Mouse (Mus musculus): ENCODE measurements around the gene Nmrk1.

The Nmrk1 gene

GRCm38 (mm10) chr19:18617504-18617903 is 14.2 kb upstream of the Nmrk1 start:
- DNase-seq (ENCODE audit: low spot score) = no peak

GRCm38 (mm10) chr19:18619060-18619459 is 12.7 kb upstream of the Nmrk1 start:
- no peak for DNase-seq (ENCODE audit: low spot score)

DNA sequence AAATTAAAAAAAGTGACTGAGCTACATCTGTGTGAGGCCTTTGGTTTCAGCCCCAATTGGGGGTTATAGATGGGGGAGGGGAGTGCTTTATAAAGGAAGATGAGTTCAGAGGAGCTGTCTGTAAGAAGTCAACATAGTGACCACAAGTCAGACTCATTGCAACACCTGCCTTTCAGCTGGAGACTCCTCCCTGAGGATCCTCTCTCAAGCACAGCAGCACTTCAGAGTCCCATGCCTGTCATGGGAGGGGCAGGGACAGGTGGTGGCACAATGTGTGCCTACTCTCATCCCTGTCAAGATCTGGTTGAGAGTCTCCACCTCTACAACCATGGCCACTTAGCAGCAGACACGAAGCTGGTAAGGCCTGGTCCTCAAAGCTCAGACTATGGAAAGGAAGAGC is 12.1 kb upstream of the Nmrk1 start:
- DNase-seq (ENCODE audit: low spot score) = no peak

DNA sequence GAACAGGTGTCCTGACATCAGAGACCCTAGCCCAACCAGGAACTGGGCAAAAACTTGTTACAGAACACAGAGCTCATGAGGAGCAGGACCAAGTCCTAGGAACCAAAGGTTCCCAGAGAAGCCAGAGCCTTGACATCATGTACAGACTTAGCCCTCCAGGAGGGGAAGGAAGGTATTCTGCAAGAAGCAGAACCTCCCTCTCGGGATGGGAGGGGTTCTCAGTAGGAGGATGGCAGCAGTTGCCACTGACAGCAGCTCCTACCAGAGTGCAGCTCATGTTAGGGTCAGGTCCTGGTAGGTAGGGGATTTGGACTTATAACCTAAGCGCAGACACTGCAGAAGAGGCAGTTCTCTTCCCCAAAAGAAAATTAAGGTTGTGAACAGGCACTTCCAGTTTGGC is 7.9 kb upstream of the Nmrk1 start:
- DNase-seq (ENCODE audit: low spot score) = no peak

- DNase-seq (ENCODE audit: low spot score) = no peak
Measured at GRCm38 (mm10) chr19:18629589-18629988, 2.2 kb upstream of the Nmrk1 start.

GRCm38 (mm10) chr19:18630221-18631119 is 1.3 kb upstream of the Nmrk1 start:
- DNase-seq (ENCODE audit: low spot score) = no peak

DNA sequence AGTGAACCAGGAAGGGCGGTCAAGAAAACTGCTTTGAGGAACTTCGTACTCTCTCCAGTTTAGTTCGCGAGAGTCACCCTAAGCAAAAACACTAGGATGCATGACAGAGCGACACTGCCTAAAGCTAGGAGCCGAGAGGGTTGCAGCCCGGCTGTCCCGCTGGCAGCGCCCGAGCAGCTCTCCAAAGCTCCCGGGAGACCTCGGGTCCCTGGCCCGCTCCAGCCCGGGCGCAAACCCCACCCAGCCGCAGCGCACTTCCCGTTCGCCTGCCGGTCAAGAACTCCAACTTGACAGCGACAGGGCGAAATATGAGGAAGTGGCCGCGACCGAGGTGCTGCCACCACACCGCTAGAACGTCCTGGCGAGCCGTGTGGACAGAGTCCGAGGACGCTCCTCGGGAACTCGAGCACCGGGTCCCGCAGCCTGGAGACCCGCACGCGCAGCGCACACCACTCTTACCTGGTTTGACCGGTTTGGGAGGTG is 548 bp upstream of the Nmrk1 start:
- no peak for DNase-seq (ENCODE audit: low spot score)

GRCm38 (mm10) chr19:18632231-18633185 is 758 bp downstream of the Nmrk1 start:
- DNase-seq (ENCODE audit: low spot score) = no peak

- DNase-seq (ENCODE audit: low spot score) = no peak
Measured at GRCm38 (mm10) chr19:18637954-18638353, 6.2 kb downstream of the Nmrk1 start.

- DNase-seq (ENCODE audit: low spot score) = no peak
Measured at GRCm38 (mm10) chr19:18638949-18639348, 7.2 kb downstream of the Nmrk1 start.

- DNase-seq (ENCODE audit: low spot score) = no peak
Measured at GRCm38 (mm10) chr19:18639552-18639951, 7.8 kb downstream of the Nmrk1 start.

DNA sequence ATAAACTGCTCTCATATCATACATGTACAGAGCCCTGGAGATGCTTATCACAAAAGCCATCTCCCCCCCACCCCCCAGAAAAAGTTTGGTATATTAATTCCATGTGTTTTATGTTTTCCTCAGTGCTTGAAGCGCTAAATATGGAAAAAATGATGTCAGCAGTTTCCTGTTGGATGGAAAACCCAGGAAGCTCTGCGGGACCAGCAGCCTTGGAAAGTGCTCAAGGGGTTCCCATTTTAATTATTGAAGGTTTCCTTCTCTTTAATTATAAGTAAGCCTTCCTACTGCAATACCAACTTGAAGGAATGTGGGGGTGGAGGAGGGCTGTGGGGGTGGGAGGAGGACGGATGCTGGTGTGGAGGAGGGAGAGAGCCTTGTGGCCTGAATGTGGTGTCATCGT is 9.3 kb downstream of the Nmrk1 start:
- DNase-seq (ENCODE audit: low spot score) = no peak

GRCm38 (mm10) chr19:18643411-18643810 is 11.7 kb downstream of the Nmrk1 start:
- DNase-seq (ENCODE audit: low spot score) = no peak

GRCm38 (mm10) chr19:18644084-18644483 is 12.3 kb downstream of the Nmrk1 start:
- no peak for DNase-seq (ENCODE audit: low spot score)

- no peak for DNase-seq (ENCODE audit: low spot score)
Measured at GRCm38 (mm10) chr19:18646397-18646796, 14.6 kb downstream of the Nmrk1 start.

GRCm38 (mm10) chr19:18646853-18647420 is 15.2 kb downstream of the Nmrk1 start:
- no peak for DNase-seq (ENCODE audit: low spot score)

DNA sequence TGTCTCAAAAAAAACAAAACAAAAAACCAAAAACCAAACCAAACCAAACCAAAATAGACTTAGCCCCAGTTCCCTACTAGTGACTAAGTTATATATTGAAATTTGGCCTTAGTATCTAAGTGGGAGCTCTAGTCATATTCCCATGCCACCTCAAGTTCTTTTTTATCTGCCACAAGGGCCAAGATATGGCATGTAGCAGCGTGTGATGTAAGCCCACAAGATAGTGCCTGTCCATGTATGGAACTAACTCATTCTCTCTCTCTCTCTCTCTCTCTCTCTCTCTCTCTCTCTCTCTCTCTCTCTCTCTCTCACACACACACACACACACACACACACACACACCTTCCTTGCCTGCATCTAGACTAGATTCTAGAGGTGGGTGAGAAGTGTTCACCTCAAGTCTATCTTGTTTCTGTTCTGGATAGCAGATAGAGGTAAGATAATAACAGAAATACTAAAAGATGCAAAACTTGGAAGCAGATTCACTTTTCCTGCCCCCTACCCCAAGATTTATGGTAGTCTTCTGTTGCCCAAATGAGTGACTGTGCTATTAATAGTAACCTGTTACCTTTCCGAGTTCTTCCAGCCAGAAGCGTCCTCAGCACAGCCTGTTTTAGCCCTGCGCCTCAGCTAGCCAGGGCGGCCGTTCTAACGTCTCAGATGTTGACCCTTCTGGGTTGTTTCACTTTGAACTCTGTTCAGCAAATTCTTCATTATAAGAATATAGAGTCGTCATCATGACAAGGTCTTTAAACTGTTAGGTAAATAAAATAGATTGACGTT is 16.2 kb downstream of the Nmrk1 start:
- DNase-seq (ENCODE audit: low spot score) = no peak

GRCm38 (mm10) chr19:18648558-18648945 is 16.8 kb downstream of the Nmrk1 start:
- DNase-seq (ENCODE audit: low spot score) = no peak

DNA sequence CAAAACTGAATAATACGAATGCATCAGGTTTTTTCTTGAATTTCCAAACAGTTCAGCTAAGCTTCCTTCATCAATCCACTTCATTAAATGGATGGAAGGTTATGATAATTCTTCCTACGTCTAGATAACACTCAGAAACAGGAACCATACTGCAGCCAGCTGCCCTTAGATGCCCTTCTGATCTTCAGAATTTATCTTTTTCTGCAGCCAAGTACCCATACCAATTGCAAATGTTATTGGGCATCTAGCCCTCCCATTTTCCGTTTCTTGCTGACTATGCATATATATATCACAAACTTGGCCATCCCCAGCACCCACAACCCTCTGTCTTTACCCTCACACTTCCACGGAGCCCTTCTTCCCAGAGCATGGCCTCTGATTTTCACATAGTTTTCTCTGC is 18.2 kb downstream of the Nmrk1 start:
- no peak for DNase-seq (ENCODE audit: low spot score)

DNA sequence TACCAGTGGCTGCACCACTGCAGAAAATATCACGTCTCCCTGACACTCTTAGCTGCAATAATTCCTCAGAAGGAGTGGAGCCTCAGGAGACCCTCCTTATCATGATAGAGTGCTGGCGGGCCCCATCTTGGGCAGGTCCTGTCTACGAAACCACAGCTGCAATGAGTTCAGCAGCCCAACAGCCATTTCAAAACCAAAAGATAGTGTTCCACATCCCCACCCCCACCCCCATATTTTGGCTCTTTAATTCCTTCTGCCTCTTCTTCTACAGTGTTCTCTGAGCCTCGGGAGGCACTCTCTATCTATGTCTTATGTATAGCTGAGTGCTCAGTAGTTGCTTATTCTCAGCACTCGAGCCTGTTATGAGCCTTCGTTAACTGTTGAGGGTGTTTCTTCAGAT is 18.7 kb downstream of the Nmrk1 start:
- no peak for DNase-seq (ENCODE audit: low spot score)

DNA sequence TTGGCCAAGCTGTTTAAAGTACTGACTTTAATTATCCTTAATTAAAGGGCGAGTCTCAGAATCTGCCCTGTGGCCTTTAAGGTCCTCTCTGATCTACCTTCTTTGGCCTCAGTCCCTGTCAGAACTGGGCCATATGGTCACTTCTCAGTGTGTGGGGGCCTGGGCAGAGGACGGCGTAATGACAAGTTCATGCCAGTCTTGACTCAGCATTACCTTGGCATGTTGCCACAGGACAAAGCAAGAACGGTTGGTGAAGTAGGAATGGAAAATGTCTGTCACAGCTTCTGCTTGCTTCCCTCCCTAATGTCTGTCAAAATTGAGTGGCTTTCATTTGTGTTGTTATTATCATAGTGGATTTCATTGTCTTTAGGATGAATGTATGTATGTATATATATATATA is 20.8 kb downstream of the Nmrk1 start:
- no peak for DNase-seq (ENCODE audit: low spot score)

GRCm38 (mm10) chr19:18653058-18653457 is 21.3 kb downstream of the Nmrk1 start:
- DNase-seq (ENCODE audit: low spot score) = no peak
